Mouse (Mus musculus) CD8-positive naive resting alpha-beta T cell, adult 2 months (primary cell): ENCODE measurements around the gene Vmn1r74.
"Not testable (repeated sequence)": the region's sequence is repeated elsewhere in the genome, so short reads cannot be mapped to it uniquely, and the experiment has no call there.

Experiments used
- DNase-seq, 2 experiments: peaks; one replicate each; pipeline ENCODE4 v3.0.0; 2022; ENCODE audit warnings: low read depth in 2 of 2, low spot score in 2 of 2

Vmn1r74 gene

GRCm38 (mm10) chr7:11833680-11834079 is at the start of gene Vmn1r74:
Gene Vmn1r74 (plus strand): TSS chr7:11833980.
- no peak for DNase-seq

DNA sequence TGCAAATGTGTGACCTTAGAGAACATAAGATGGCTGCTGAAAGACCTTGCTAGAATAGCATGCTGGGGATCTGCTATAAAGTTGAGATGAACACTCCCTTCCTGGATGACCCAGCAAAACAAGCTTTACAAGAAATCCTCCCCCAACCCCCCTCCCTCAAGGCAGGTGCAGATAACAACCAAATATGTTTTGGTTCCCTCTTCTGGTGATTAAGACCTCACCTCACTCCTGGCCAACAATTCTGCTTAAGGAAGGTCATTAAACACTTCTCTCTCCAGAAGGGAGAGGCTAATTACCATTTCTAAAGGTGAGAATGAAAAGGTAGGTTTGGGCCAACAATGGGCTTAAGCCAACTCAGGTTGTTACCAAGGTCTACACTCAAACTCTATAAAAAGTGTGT is 20.0 kb upstream of the Vmn1r74 start:
- DNase-seq, result no peak

DNA sequence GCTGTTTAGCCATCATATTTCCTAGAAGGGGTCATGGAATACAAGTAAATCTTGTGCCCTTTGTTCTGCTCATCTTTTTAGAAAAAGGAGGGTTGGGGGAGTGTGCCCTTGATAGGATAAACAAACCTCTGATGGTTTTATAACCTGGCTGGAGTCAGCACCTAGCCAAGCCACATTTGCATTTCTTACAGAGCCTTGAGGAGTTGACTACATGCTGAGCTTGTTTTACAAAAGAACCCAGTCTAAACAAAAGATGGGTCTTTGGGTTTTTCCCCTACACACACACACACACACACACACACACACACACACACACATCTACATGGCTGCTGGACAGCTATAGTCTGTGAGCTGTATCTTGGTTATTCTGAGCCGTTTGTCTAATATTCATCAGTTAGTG is 11.6 kb upstream of the Vmn1r74 start:
- no peak for DNase-seq

- not testable (repeated sequence) for DNase-seq
These were observed 10.5 kb upstream of the Vmn1r74 start for GRCm38 (mm10) chr7:11823246-11823645.

DNA sequence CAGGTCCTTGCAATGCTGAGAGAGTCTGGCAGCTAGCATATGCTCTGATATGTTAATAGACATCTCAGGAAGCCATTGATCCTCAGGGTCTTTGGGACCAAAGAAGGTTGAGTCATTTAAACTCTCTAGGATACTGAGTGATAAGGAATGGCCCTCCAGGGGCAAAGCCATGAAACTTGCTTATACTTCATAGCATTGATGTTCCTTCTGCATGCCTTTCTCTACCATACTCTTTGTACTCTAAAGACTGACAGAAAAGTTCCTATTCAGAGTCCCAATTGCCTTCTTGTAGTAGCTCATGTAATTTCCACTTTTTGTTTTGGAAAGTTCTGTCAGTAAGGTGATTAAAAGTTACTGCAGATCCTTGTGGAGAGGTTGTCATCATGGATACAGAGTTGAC is 40.5 kb downstream of the Vmn1r74 start, which contains the start of gene Vmn1r75:
Gene Vmn1r75, plus strand, starts transcription at position 301 of the 400 bp plus-strand sequence.
- no peak for DNase-seq
